Mouse (Mus musculus) CD4-positive, CD25-positive, alpha-beta regulatory T cell, adult 4 months (primary cell): ENCODE measurements around the gene Mgat3. TPM values are rescaled to one million over a fixed set of nuclear protein-coding genes. Genes with fewer than 3 reads are reported as not detected.
A peak's percentile ranks its signal among the peaks of the same experiment; 100 is the strongest.

Experiments used
- ATAC-seq: one replicate; pipeline ENCODE4 v1.8.0; 2017
- polyA plus RNA-seq, 2 experiments: library from polyadenylated mRNA; unstranded; fragments of 100-300 nt; shearing (Covaris generic); gene quantifications; one replicate each; pipeline ENCODE4 v1.2.1; 2017

The Mgat3 gene
- polyA plus RNA-seq, 2 experiments from 2014 or later = 0.13 TPM; not detected in 1

GRCm38 (mm10) chr15:80232331-80232730, 58.8 kb downstream of the Mgat3 start:
- no peak for ATAC-seq

GRCm38 (mm10) chr15:80233053-80233452, 59.5 kb downstream of the Mgat3 start:
- ATAC-seq = no peak

GRCm38 (mm10) chr15:80233733-80234509, 60.4 kb downstream of the Mgat3 start, which contains the start of gene Mief1:
TSS of gene Mief1 (plus strand) at chr15:80234018.
- peak; percentile 98 for ATAC-seq

GRCm38 (mm10) chr15:80235535-80235934, 62.0 kb downstream of the Mgat3 start, which contains the start of gene AC140267.1:
TSS of gene AC140267.1 (plus strand) at chr15:80235835.
- no peak for ATAC-seq

GRCm38 (mm10) chr15:80248135-80248534, 74.6 kb downstream of the Mgat3 start:
- no peak for ATAC-seq

GRCm38 (mm10) chr15:80248596-80248995, 75.1 kb downstream of the Mgat3 start:
- ATAC-seq = no peak

- no peak for ATAC-seq
Measured at GRCm38 (mm10) chr15:80249672-80250071, 76.2 kb downstream of the Mgat3 start.

GRCm38 (mm10) chr15:80250586-80250985, 77.1 kb downstream of the Mgat3 start:
- ATAC-seq = no peak

GRCm38 (mm10) chr15:80253530-80253929, 80.0 kb downstream of the Mgat3 start:
- ATAC-seq = no peak

GRCm38 (mm10) chr15:80254207-80254606, 80.7 kb downstream of the Mgat3 start:
- no peak for ATAC-seq

- peak; percentile 91 for ATAC-seq
Measured at GRCm38 (mm10) chr15:80254847-80255645, 81.5 kb downstream of the Mgat3 start, which contains the start of gene Atf4. TSS of gene Atf4 (plus strand) at chr15:80255184.

- no peak for ATAC-seq
Measured at GRCm38 (mm10) chr15:80255646-80256121, 82.2 kb downstream of the Mgat3 start.

GRCm38 (mm10) chr15:80256242-80256641, 82.7 kb downstream of the Mgat3 start:
- ATAC-seq = no peak

- no peak for ATAC-seq
Measured at GRCm38 (mm10) chr15:80256656-80257601, 83.4 kb downstream of the Mgat3 start.

GRCm38 (mm10) chr15:80257602-80258239, 84.2 kb downstream of the Mgat3 start:
- no peak for ATAC-seq

GRCm38 (mm10) chr15:80258240-80259170, 85.0 kb downstream of the Mgat3 start:
- ATAC-seq = no peak

- no peak for ATAC-seq
Measured at GRCm38 (mm10) chr15:80259406-80260045, 86.0 kb downstream of the Mgat3 start.

- ATAC-seq = no peak
Measured at GRCm38 (mm10) chr15:80260677-80261076, 87.2 kb downstream of the Mgat3 start.

- no peak for ATAC-seq
Measured at GRCm38 (mm10) chr15:80261100-80261499, 87.6 kb downstream of the Mgat3 start.
